Mouse (Mus musculus): ENCODE results near the gene Ptpn22. TPM values are rescaled to one million over a fixed set of nuclear protein-coding genes. Genes with fewer than 3 reads are reported as not detected.

Gene Ptpn22
- total and polyA plus RNA-seq, 2 experiments: 0.78 to 0.83 TPM

DNA sequence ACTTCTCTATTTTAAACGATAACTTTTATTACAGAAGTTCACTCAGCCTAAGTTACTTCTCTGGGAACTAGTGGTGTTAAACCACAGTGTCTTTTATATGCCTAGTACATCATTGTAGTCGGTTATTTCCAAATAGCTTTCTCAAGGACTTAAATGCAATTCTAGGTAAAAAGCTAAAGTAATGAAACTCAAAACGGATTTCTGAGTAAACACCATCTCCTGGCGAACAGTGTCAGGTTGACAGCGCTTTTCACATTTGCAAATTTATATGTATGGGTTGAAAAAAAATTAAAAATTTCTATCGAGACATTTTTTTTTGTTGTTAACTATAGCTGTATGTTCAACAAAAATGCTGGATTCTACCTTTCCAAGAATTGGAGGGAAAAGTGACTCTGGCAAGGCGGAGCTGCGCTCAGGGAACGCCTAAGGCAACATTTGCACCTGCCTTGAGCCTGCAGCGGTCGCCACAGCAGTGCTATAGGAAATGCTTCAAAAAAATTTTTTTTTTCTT lies 53.9 kb downstream of the Ptpn22 start:
- Histone ChIP-seq H3K27ac (replicated peaks; ENCODE audit: insufficient read depth, low read depth, low read length) (peak overlapping the region; percentile 49; the same call in 1 of the 2 replicates), H3K79me2 (ENCODE audit: control insufficient read depth, insufficient read depth, low read length) (peaks cover 10% of the 10 kb centered on the region; the same call in 1 of the 2 replicates), H3K27me3 (ENCODE audit: control insufficient read depth, insufficient read depth, low read length) (no peaks in the 10 kb centered on the region), H3K4me3 (ENCODE audit: insufficient read depth, low read depth, low read length) (peak overlapping the region; percentile 99), H3K4me1 (ENCODE audit: control insufficient read depth, insufficient read depth, low read length) (peaks cover 6% of the 10 kb centered on the region; the same call in 1 of the 2 replicates), H3K36me3 (ENCODE audit: control insufficient read depth, insufficient read depth, low read length) (no peaks in the 10 kb centered on the region), H3K9ac (ENCODE audit: low read depth, low read length) (no peak overlapping the region)
- 2% methylated on average over 11 of the region's 11 CpGs for WGBS
- peak; percentile 34 for DNase-seq (ENCODE audit: extremely low read depth, low read depth, low spot score)
- TF ChIP-seq CTCF (IDR thresholded peaks at IDR 0.05; ENCODE audit: low read depth, low read length) (no peak), POLR2A (IDR thresholded peaks at IDR 0.05; ENCODE audit: extremely low read depth, insufficient read depth, low read length) (no peak)

DNA sequence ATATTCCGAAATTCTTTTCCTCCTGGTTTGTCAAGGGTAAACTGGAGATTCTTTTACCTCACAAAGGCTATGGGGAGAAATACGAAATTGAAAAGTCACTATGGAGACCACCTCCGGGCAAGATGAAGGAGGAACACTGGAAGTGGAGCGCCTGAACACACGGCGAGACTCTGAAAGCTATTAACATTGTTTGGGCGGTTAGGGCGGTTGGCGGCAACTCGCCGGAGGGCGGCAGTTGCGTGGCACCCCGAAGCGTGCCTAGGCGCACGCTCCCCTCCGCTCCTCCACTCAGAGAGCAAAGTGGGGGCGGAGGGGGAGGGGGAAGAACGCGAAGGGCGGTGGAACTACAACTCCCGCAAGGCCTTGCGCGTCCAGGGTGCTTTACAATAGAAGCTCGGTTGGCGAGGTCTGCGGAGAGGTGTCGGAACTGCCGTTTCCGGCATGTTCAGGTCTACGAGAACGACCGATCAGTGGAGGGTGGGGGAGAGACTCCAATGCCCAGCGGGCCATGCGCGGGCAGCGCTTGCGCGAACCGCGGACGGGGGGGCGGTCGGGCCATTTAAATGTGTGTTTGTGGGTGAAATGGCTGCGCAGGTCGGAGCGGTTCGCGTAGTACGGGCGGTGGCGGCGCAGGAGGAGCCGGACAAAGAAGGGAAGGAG lies 54.5 kb downstream of the Ptpn22 start, which contains the start of gene Rsbn1:
Gene Rsbn1 (plus strand): TSS at position 111 of the 660 bp plus-strand sequence.
- peak within 1 kb of the TSS; percentile 72 for H3K27ac ChIP-seq (replicated peaks; ENCODE audit: insufficient read depth, low read depth, low read length)
- 1% methylated on average over 52 of the region's 55 CpGs for WGBS
- H3K4me3 ChIP-seq (ENCODE audit: insufficient read depth, low read depth, low read length): peak within 1 kb of the TSS; percentile 99
- H3K79me2 ChIP-seq (ENCODE audit: control insufficient read depth, insufficient read depth, low read length): peaks cover 10% of the 10 kb centered on the region; the same call in 1 of the 2 replicates
- TF ChIP-seq CTCF (IDR thresholded peaks at IDR 0.05; ENCODE audit: low read depth, low read length): peak; percentile 22; the same call in 1 of the 2 replicates
- peak; percentile 81 for TF ChIP-seq POLR2A (IDR thresholded peaks at IDR 0.05; ENCODE audit: extremely low read depth, insufficient read depth, low read length)
- peak within 1 kb of the TSS; percentile 97 for H3K9ac ChIP-seq (ENCODE audit: low read depth, low read length)
- no peaks in the 10 kb centered on the region for H3K27me3 ChIP-seq (ENCODE audit: control insufficient read depth, insufficient read depth, low read length)
- H3K4me1 ChIP-seq (ENCODE audit: control insufficient read depth, insufficient read depth, low read length): peaks cover 6% of the 10 kb centered on the region; the same call in 1 of the 2 replicates
- H3K36me3 ChIP-seq (ENCODE audit: control insufficient read depth, insufficient read depth, low read length): no peaks in the 10 kb centered on the region
- DNase-seq (ENCODE audit: extremely low read depth, low read depth, low spot score): peak; percentile 98

DNA sequence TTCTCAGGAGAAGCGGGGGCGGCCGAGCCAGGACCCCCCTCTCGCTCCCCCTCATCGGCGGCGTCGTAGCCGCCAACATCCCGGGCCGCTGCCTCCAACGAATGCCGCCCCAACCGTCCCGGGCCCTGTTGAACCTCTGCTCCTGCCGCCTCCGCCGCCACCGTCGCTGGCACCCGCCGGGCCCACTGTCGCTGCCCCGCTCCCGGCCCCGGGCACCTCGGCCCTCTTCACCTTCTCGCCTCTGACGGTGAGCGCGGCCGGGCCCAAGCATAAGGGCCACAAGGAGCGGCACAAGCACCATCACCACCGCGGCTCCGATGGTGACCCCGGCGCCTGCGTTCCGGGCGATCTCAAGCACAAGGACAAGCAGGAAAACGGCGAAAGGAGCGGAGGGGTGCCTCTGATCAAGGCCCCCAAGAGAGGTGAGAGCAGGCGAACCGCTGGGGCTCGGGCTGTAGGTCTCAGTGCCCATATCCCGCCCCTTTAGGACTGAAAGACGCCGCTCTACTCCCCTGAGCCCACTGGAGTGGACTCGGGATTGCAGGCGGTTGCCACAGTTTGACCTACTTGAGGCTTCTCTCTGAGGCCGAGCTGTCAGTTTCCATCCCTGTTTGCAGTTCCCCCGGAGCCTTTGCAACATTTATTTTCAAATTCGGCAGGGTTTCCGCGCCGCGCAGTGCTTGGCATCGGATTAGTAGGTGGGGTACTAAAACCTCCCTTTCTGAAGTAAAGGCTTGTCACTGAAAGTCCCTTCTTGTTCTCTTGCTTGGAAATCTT lies 55.3 kb downstream of the Ptpn22 start:
- peak; percentile 58 for DNase-seq (ENCODE audit: extremely low read depth, low read depth, low spot score)
- Histone ChIP-seq H3K4me1 (ENCODE audit: control insufficient read depth, insufficient read depth, low read length) (peaks cover 6% of the 10 kb centered on the region), H3K36me3 (ENCODE audit: control insufficient read depth, insufficient read depth, low read length) (no peaks in the 10 kb centered on the region), H3K79me2 (ENCODE audit: control insufficient read depth, insufficient read depth, low read length) (peaks cover 10% of the 10 kb centered on the region; the same call in 1 of the 2 replicates), H3K9ac (ENCODE audit: low read depth, low read length) (peak overlapping the region; percentile 97), H3K27ac (replicated peaks; ENCODE audit: insufficient read depth, low read depth, low read length) (peak overlapping the region; percentile 72), H3K27me3 (ENCODE audit: control insufficient read depth, insufficient read depth, low read length) (no peaks in the 10 kb centered on the region), H3K4me3 (ENCODE audit: insufficient read depth, low read depth, low read length) (peak overlapping the region; percentile 99)
- no peak for TF ChIP-seq CTCF (IDR thresholded peaks at IDR 0.05; ENCODE audit: low read depth, low read length)
- no peak for TF ChIP-seq POLR2A (IDR thresholded peaks at IDR 0.05; ENCODE audit: extremely low read depth, insufficient read depth, low read length)
- under 1% methylated on average over 60 of the region's 60 CpGs for WGBS

DNA sequence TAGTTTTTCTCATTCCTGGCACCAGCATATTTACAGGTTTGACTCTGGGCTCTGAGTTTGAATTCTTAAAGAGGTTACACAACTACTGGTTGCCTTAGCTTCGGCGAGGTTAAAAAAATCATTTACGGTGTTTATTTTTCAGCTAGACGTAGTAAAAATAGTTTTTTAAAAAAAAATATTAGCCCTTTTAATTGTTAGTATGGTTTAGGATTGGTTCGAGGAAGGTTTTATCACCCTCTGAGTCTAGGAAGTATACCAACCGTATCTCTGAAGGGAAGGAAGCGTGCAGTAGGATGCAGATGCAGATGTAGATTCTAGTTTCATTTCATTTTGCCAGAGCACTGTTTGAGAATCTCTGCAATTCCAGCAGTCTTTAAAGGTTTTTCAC lies 55.9 kb downstream of the Ptpn22 start:
- peaks cover 13% of the 10 kb centered on the region; the same call in 1 of the 2 replicates for H3K79me2 ChIP-seq (ENCODE audit: control insufficient read depth, insufficient read depth, low read length)
- peaks cover 9% of the 10 kb centered on the region for H3K4me1 ChIP-seq (ENCODE audit: control insufficient read depth, insufficient read depth, low read length)
- H3K27me3 ChIP-seq (ENCODE audit: control insufficient read depth, insufficient read depth, low read length): no peaks in the 10 kb centered on the region
- H3K4me3 ChIP-seq (ENCODE audit: insufficient read depth, low read depth, low read length): peak overlapping the region; percentile 99
- TF ChIP-seq POLR2A (IDR thresholded peaks at IDR 0.05; ENCODE audit: extremely low read depth, insufficient read depth, low read length) (no peak), CTCF (IDR thresholded peaks at IDR 0.05; ENCODE audit: low read depth, low read length) (no peak)
- H3K36me3 ChIP-seq (ENCODE audit: control insufficient read depth, insufficient read depth, low read length): no peaks in the 10 kb centered on the region
- no peak for DNase-seq (ENCODE audit: extremely low read depth, low read depth, low spot score)
- peak overlapping the region; percentile 97 for H3K9ac ChIP-seq (ENCODE audit: low read depth, low read length)
- under 1% methylated on average over 7 of the region's 7 CpGs for WGBS
- peak overlapping the region; percentile 72 for H3K27ac ChIP-seq (replicated peaks; ENCODE audit: insufficient read depth, low read depth, low read length)

DNA sequence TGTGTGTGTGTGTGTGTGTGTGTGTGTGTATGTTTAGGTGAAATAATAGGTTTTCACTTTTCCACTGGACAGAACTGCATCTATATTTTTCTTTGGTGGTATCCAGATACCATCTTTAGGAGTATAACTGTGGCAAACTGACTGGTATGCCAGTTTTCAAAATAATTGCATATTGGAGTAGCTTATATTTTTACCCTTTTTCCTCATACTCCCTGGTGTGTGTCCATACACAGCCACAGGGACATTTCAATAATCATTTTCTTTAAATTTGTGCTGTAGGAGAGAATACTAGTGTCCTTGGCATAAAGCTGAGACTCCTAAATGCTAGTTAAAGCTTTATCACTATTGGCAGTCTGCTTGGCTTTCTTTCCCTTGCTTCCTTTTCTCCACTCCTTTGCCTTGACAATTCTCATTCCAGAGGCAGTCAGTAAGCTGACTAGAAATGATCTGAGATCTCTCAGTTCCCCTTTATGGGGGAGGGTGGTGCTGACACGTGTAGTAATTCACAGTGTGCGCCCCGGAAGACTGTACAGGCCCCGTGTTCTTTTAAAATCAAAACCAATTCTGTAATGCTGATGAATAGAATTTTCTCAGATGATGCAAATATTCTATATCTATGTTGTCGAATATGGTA lies 56.7 kb downstream of the Ptpn22 start:
- no peak overlapping the region for H3K9ac ChIP-seq (ENCODE audit: low read depth, low read length)
- DNase-seq (ENCODE audit: extremely low read depth, low read depth, low spot score): peak; percentile 14
- no peak overlapping the region; the same call in 1 of the 2 replicates for H3K4me3 ChIP-seq (ENCODE audit: insufficient read depth, low read depth, low read length)
- no peaks in the 10 kb centered on the region for H3K36me3 ChIP-seq (ENCODE audit: control insufficient read depth, insufficient read depth, low read length)
- 34% methylated on average over 5 of the region's 5 CpGs for WGBS
- H3K79me2 ChIP-seq (ENCODE audit: control insufficient read depth, insufficient read depth, low read length): peaks cover 13% of the 10 kb centered on the region; the same call in 1 of the 2 replicates
- H3K4me1 ChIP-seq (ENCODE audit: control insufficient read depth, insufficient read depth, low read length): peaks cover 9% of the 10 kb centered on the region
- no peak overlapping the region for H3K27ac ChIP-seq (replicated peaks; ENCODE audit: insufficient read depth, low read depth, low read length)
- H3K27me3 ChIP-seq (ENCODE audit: control insufficient read depth, insufficient read depth, low read length): no peaks in the 10 kb centered on the region
- TF ChIP-seq CTCF (IDR thresholded peaks at IDR 0.05; ENCODE audit: low read depth, low read length): no peak
- TF ChIP-seq POLR2A (IDR thresholded peaks at IDR 0.05; ENCODE audit: extremely low read depth, insufficient read depth, low read length): no peak

Measured in liver, adult 2 months (tissue).